ENCODE assay signal across 8 mouse cellular contexts in genomic region chr2:163420366-163420886, GRCm38 (mm10). TPM values are rescaled to one million over a fixed set of nuclear protein-coding genes. Genes with fewer than 3 reads are reported as not detected.
DNase-seq lines count a peak whose midpoint lies in the region; ATAC-seq lines count a peak whose summit lies in the region.

No protein-coding gene starts in this region.

- peaks cover 23% of the 10 kb centered on the region for H3K4me1 ChIP-seq in kidney, embryonic 15.5 days
- H3K4me1 ChIP-seq in heart, embryonic 16.5 days (ENCODE audit: control insufficient read depth, insufficient read depth, low read length) = peaks cover 26% of the 10 kb centered on the region

- no peaks in the 10 kb centered on the region for H3K27me3 ChIP-seq in kidney, embryonic 15.5 days
- no peaks in the 10 kb centered on the region for H3K27me3 ChIP-seq in heart, embryonic 16.5 days (ENCODE audit: control insufficient read depth, insufficient read depth, low read length)

- H3K4me2 ChIP-seq in kidney, embryonic 15.5 days = peak overlapping the region; percentile 71
- H3K4me2 ChIP-seq in heart, embryonic 16.5 days (ENCODE audit: low read depth, low read length) = peak overlapping the region; percentile 86

- H3K9me3 ChIP-seq in kidney, embryonic 15.5 days (replicated peaks) = no peaks in the 10 kb centered on the region
- H3K9me3 ChIP-seq in heart, embryonic 16.5 days (replicated peaks; ENCODE audit: control insufficient read depth, low read length) = no peaks in the 10 kb centered on the region

- ATAC-seq in kidney, embryonic 15.5 days (replicated peaks; ENCODE audit: low FRiP score) = no peak
- ATAC-seq in heart, embryonic 16.5 days (replicated peaks; ENCODE audit: extremely low read depth, insufficient read depth, low FRiP score) = no peak

- 32% methylated on average over 10 of the region's 10 CpGs for WGBS in kidney, embryonic 15.5 days
- WGBS in heart, embryonic 16.5 days = 14% methylated on average over 10 of the region's 10 CpGs

- DNase-seq in kidney, adult 18-20 months = no peak
- peak; percentile 6 for DNase-seq in Muller cell, postnatal 12 days (ENCODE audit: inconsistent ontology term)
- peak; percentile 15 for DNase-seq in lung, postnatal 36 days
- DNase-seq in embryo, embryonic 11 days = no peak
- no peak for DNase-seq in gastrocnemius, adult 8-10 months (ENCODE audit: low spot score in 2 of 2)
- no peak for DNase-seq in urinary bladder, postnatal 36 days (ENCODE audit: low spot score in 2 of 2)

- peak overlapping the region; percentile 98 for H3K4me3 ChIP-seq in kidney, embryonic 15.5 days (replicated peaks)
- peak overlapping the region; percentile 99 for H3K4me3 ChIP-seq in heart, embryonic 16.5 days (ENCODE audit: low read length)

- no peak overlapping the region for H3K27ac ChIP-seq in kidney, embryonic 15.5 days
- H3K27ac ChIP-seq in heart, embryonic 16.5 days (ENCODE audit: low read length) = peak overlapping the region; percentile 93

- H3K36me3 ChIP-seq in kidney, embryonic 15.5 days = peaks cover 6% of the 10 kb centered on the region
- no peaks in the 10 kb centered on the region for H3K36me3 ChIP-seq in heart, embryonic 16.5 days (ENCODE audit: control insufficient read depth, insufficient read depth)

- peak overlapping the region; percentile 76 for H3K9ac ChIP-seq in kidney, embryonic 15.5 days
- H3K9ac ChIP-seq in heart, embryonic 16.5 days (ENCODE audit: low read length) = peak overlapping the region; percentile 86

RNA-seq across cellular contexts. Expression of gene Oser1, which starts 4.1 kb away (rescaled TPM):
- 87.0 and 87.3 TPM in 2 replicates for polyA plus RNA-seq in kidney, embryonic 15.5 days (2015; fragmentation: Nextera tagmentation; extraction: Ambion mirVana)
- 57.1 and 63.8 TPM in 2 replicates for polyA plus RNA-seq in heart, embryonic 16.5 days (2015; fragmentation: Nextera tagmentation; extraction: Ambion mirVana)
- total RNA-seq in gastrocnemius, adult 8-10 months (2022) = 10 to 100 TPM; 30.7 to 34.5 (median 32.9) TPM

RNA-seq across cellular contexts. Expression of gene Gdap1l1, which starts 17.9 kb away (rescaled TPM):
- polyA plus RNA-seq in kidney, embryonic 15.5 days (2015; fragmentation: Nextera tagmentation; extraction: Ambion mirVana) = 1.2 and 2.8 TPM in 2 replicates
- polyA plus RNA-seq in heart, embryonic 16.5 days (2015; fragmentation: Nextera tagmentation; extraction: Ambion mirVana) = 0.18 and 0.36 TPM in 2 replicates
- under 1 TPM in 1 of 4 experiments, not detected in 3; 0.13 TPM for total RNA-seq in gastrocnemius, adult 8-10 months (2022)

RNA-seq across cellular contexts. Expression of gene Jph2, which starts 22.6 kb away (rescaled TPM):
- polyA plus RNA-seq in kidney, embryonic 15.5 days (2015; fragmentation: Nextera tagmentation; extraction: Ambion mirVana) = 2.5 and 4.2 TPM in 2 replicates
- polyA plus RNA-seq in heart, embryonic 16.5 days (2015; fragmentation: Nextera tagmentation; extraction: Ambion mirVana) = 38.5 and 43.2 TPM in 2 replicates
- 100 to 1,000 TPM; 459 to 572 (median 513) TPM for total RNA-seq in gastrocnemius, adult 8-10 months (2022)

RNA-seq across cellular contexts. Expression of gene Fitm2, which starts 52.0 kb away (rescaled TPM):
- polyA plus RNA-seq in kidney, embryonic 15.5 days (2015; fragmentation: Nextera tagmentation; extraction: Ambion mirVana) = 9.8 TPM in 2 replicates
- polyA plus RNA-seq in heart, embryonic 16.5 days (2015; fragmentation: Nextera tagmentation; extraction: Ambion mirVana) = 14.7 and 15.3 TPM in 2 replicates
- 10 to 100 TPM; 70.3 to 75.0 (median 73.9) TPM for total RNA-seq in gastrocnemius, adult 8-10 months (2022)

Comparison
In these comparisons a context has a peak if more than half of its experiments do, and no peak if none do; other contexts are left out.
1. DNase-seq: peak in Muller cell, postnatal 12 days (single experiment) and lung, postnatal 36 days (single experiment); none in kidney, adult 18-20 months (single experiment), embryo, embryonic 11 days (single experiment), gastrocnemius, adult 8-10 months (0 of 2) and urinary bladder, postnatal 36 days (0 of 2).